Mouse (Mus musculus) C2C12 (cell line): ENCODE data around the gene Slc44a4.

Experiments used
- CEBPB ChIP-seq: IDR thresholded peaks from one replicate; pipeline ENCODE4 v1.6.1; 2011; ENCODE audit warnings: low read depth, mild to moderate bottlenecking, control low read depth, moderate library complexity
- CTCF ChIP-seq: IDR thresholded peaks from one replicate; pipeline ENCODE4 v1.5.1; 2011; ENCODE audit not compliant: control insufficient read depth, insufficient read depth, insufficient read length
- FOSL1 ChIP-seq: IDR thresholded peaks from one replicate; pipeline ENCODE4 v1.8.0; 2011; ENCODE audit warnings: mild to moderate bottlenecking, low read length; ENCODE audit not compliant: poor library complexity, insufficient read depth, severe bottlenecking
- MAX ChIP-seq: IDR thresholded peaks from one replicate; pipeline ENCODE4 v1.6.1; 2011; ENCODE audit warnings: mild to moderate bottlenecking, control low read depth
- MYOD1 ChIP-seq: IDR thresholded peaks from one replicate; pipeline ENCODE4 v1.6.1; 2011; ENCODE audit warnings: low read depth; ENCODE audit not compliant: control insufficient read depth, insufficient read length
- MYOG ChIP-seq: IDR thresholded peaks from one replicate; pipeline ENCODE4 v1.6.1; 2011; ENCODE audit not compliant: control insufficient read depth, insufficient read length; ENCODE audit errors: extremely low read depth
- USF1 ChIP-seq: IDR thresholded peaks from one replicate; pipeline ENCODE4 v1.6.1; 2011; ENCODE audit warnings: low read depth, mild to moderate bottlenecking, control low read depth, moderate library complexity

- TF ChIP-seq CTCF (no peak), USF1 (no peak), MYOG (no peak), CEBPB (no peak), MAX (no peak), MYOD1 (no peak), FOSL1 (no peak)
Observed at GRCm38 (mm10) chr17:34865981-34866380, 48.3 kb upstream of the Slc44a4 start.
